Mouse (Mus musculus): ENCODE results near the gene Vmn1r50. TPM values are rescaled to one million over a fixed set of nuclear protein-coding genes. Genes with fewer than 3 reads are reported as not detected.
"Not testable (repeated sequence)": the region's sequence is repeated elsewhere in the genome, so short reads cannot be mapped to it uniquely, and the experiment has no call there.

Gene Vmn1r50
- polyA plus RNA-seq (2015; fragmentation: Nextera tagmentation; extraction: Ambion mirVana): not detected in 2 replicates

GRCm38 (mm10) chr6:90101130-90101529, at the start of gene Vmn1r50:
Gene Vmn1r50 (plus strand): TSS chr6:90101430.
- 50% methylated on average over 2 of the region's 2 CpGs for WGBS
- H3K27ac ChIP-seq (ENCODE audit: low read length): no peak within 1 kb of the TSS
- no peak within 1 kb of the TSS for H3K4me2 ChIP-seq (ENCODE audit: low read depth, low read length)
- no peaks in the 10 kb centered on the region for H3K27me3 ChIP-seq (ENCODE audit: control insufficient read depth, insufficient read depth, low read depth, low read length)
- no peaks in the 10 kb centered on the region for H3K4me1 ChIP-seq (replicated peaks; ENCODE audit: control insufficient read depth, insufficient read depth, low read length)
- no peaks in the 10 kb centered on the region for H3K9me3 ChIP-seq (ENCODE audit: control insufficient read depth, low read length)
- H3K9ac ChIP-seq (ENCODE audit: low read length): no peak within 1 kb of the TSS
- H3K36me3 ChIP-seq (ENCODE audit: control insufficient read depth, insufficient read depth, low read length): no peaks in the 10 kb centered on the region
- ATAC-seq (ENCODE audit: low read depth): no peak
- no peak within 1 kb of the TSS for H3K4me3 ChIP-seq (ENCODE audit: low read length)

GRCm38 (mm10) chr6:90078406-90078805, 22.8 kb upstream of the Vmn1r50 start, which contains the start of gene Vmn1r49:
Gene Vmn1r49 (minus strand): TSS chr6:90078506.
- H3K27me3 ChIP-seq (ENCODE audit: control insufficient read depth, insufficient read depth, low read depth, low read length): no peaks in the 10 kb centered on the region
- H3K4me1 ChIP-seq (replicated peaks; ENCODE audit: control insufficient read depth, insufficient read depth, low read length): no peaks in the 10 kb centered on the region
- no peak within 1 kb of the TSS for H3K4me3 ChIP-seq (ENCODE audit: low read length)
- H3K9ac ChIP-seq (ENCODE audit: low read length): no peak within 1 kb of the TSS
- WGBS: 70% methylated on average over 4 of the region's 4 CpGs
- no peaks in the 10 kb centered on the region for H3K36me3 ChIP-seq (ENCODE audit: control insufficient read depth, insufficient read depth, low read length)
- H3K9me3 ChIP-seq (ENCODE audit: control insufficient read depth, low read length): no peaks in the 10 kb centered on the region
- H3K27ac ChIP-seq (ENCODE audit: low read length): no peak within 1 kb of the TSS
- no peak within 1 kb of the TSS for H3K4me2 ChIP-seq (ENCODE audit: low read depth, low read length)
- ATAC-seq (ENCODE audit: low read depth): no peak

GRCm38 (mm10) chr6:90100566-90100965, 664 bp upstream of the Vmn1r50 start:
- no peak overlapping the region for H3K9ac ChIP-seq (ENCODE audit: low read length)
- 88% methylated on average over 2 of the region's 2 CpGs for WGBS
- no peak overlapping the region for H3K4me3 ChIP-seq (ENCODE audit: low read length)
- no peak overlapping the region for H3K27ac ChIP-seq (ENCODE audit: low read length)
- no peak overlapping the region for H3K4me2 ChIP-seq (ENCODE audit: low read depth, low read length)
- no peaks in the 10 kb centered on the region for H3K36me3 ChIP-seq (ENCODE audit: control insufficient read depth, insufficient read depth, low read length)
- no peaks in the 10 kb centered on the region for H3K4me1 ChIP-seq (replicated peaks; ENCODE audit: control insufficient read depth, insufficient read depth, low read length)
- no peaks in the 10 kb centered on the region for H3K27me3 ChIP-seq (ENCODE audit: control insufficient read depth, insufficient read depth, low read depth, low read length)
- ATAC-seq (ENCODE audit: low read depth): no peak
- no peaks in the 10 kb centered on the region for H3K9me3 ChIP-seq (ENCODE audit: control insufficient read depth, low read length)

GRCm38 (mm10) chr6:90122296-90122695, 21.1 kb downstream of the Vmn1r50 start, which contains the start of gene Vmn1r51:
Gene Vmn1r51 (plus strand): TSS chr6:90122596.
- H3K4me3 ChIP-seq (ENCODE audit: low read length); H3K4me2 ChIP-seq (ENCODE audit: low read depth, low read length); H3K4me1 ChIP-seq (replicated peaks; ENCODE audit: control insufficient read depth, insufficient read depth, low read length); H3K9ac ChIP-seq (ENCODE audit: low read length); H3K27ac ChIP-seq (ENCODE audit: low read length); ATAC-seq (ENCODE audit: low read depth); H3K9me3 ChIP-seq (ENCODE audit: control insufficient read depth, low read length); H3K27me3 ChIP-seq (ENCODE audit: control insufficient read depth, insufficient read depth, low read depth, low read length); H3K36me3 ChIP-seq (ENCODE audit: control insufficient read depth, insufficient read depth, low read length): not testable (repeated sequence)
- WGBS: 77% methylated on average over 1 of the region's 1 CpGs

Other genes starting within 250 kb of the Vmn1r50 start
- gene Vmn1r42, start 225.0 kb upstream of the Vmn1r50 start, polyA plus RNA-seq (2015; fragmentation: Nextera tagmentation; extraction: Ambion mirVana): not detected in 2 replicates
- not detected in 2 replicates for gene Vmn1r43, start 225.0 kb upstream of the Vmn1r50 start, polyA plus RNA-seq (2015; fragmentation: Nextera tagmentation; extraction: Ambion mirVana)
- not detected in 2 replicates for gene Vmn1r44, start 217.8 kb upstream of the Vmn1r50 start, polyA plus RNA-seq (2015; fragmentation: Nextera tagmentation; extraction: Ambion mirVana)
- not detected in 2 replicates for gene Vmn1r45, start 160.8 kb upstream of the Vmn1r50 start, polyA plus RNA-seq (2015; fragmentation: Nextera tagmentation; extraction: Ambion mirVana)
- not detected in 2 replicates for gene Vmn1r46, start 132.1 kb upstream of the Vmn1r50 start, polyA plus RNA-seq (2015; fragmentation: Nextera tagmentation; extraction: Ambion mirVana)
- not detected in 2 replicates for gene Vmn1r47, start 85.3 kb upstream of the Vmn1r50 start, polyA plus RNA-seq (2015; fragmentation: Nextera tagmentation; extraction: Ambion mirVana)
- gene Vmn1r48, start 64.6 kb upstream of the Vmn1r50 start, polyA plus RNA-seq (2015; fragmentation: Nextera tagmentation; extraction: Ambion mirVana): not detected in 2 replicates
- gene Vmn1r49, start 22.9 kb upstream of the Vmn1r50 start, polyA plus RNA-seq (2015; fragmentation: Nextera tagmentation; extraction: Ambion mirVana): not detected in 2 replicates
- gene Vmn1r51, start 21.2 kb downstream of the Vmn1r50 start, polyA plus RNA-seq (2015; fragmentation: Nextera tagmentation; extraction: Ambion mirVana): not detected in 2 replicates
- gene Vmn1r52, start 73.4 kb downstream of the Vmn1r50 start, polyA plus RNA-seq (2015; fragmentation: Nextera tagmentation; extraction: Ambion mirVana): not detected in 2 replicates
- not detected in 2 replicates for gene V1ra8, start 101.4 kb downstream of the Vmn1r50 start, polyA plus RNA-seq (2015; fragmentation: Nextera tagmentation; extraction: Ambion mirVana)
- 0.14 TPM in 1 of 2 replicates, not detected in the other for gene Vmn1r53, start 123.0 kb downstream of the Vmn1r50 start, polyA plus RNA-seq (2015; fragmentation: Nextera tagmentation; extraction: Ambion mirVana)
- gene Vmn1r54, start 144.9 kb downstream of the Vmn1r50 start, polyA plus RNA-seq (2015; fragmentation: Nextera tagmentation; extraction: Ambion mirVana): not detected in 2 replicates
- gene BC048671, start 199.8 kb downstream of the Vmn1r50 start, polyA plus RNA-seq (2015; fragmentation: Nextera tagmentation; extraction: Ambion mirVana): not detected in 2 replicates
- gene Chst13, start 223.8 kb downstream of the Vmn1r50 start, polyA plus RNA-seq (2015; fragmentation: Nextera tagmentation; extraction: Ambion mirVana): 0.20 and 0.54 TPM in 2 replicates
- gene Uroc1, start 231.9 kb downstream of the Vmn1r50 start, polyA plus RNA-seq (2015; fragmentation: Nextera tagmentation; extraction: Ambion mirVana): 0.05 and 0.48 TPM in 2 replicates